Mouse (Mus musculus): ENCODE results near the gene Wdr26. TPM values are rescaled to one million over a fixed set of nuclear protein-coding genes. Genes with fewer than 3 reads are reported as not detected.

The Wdr26 gene
- polyA plus RNA-seq, 1 experiment from 2014 or later, result 32.0 TPM

DNA sequence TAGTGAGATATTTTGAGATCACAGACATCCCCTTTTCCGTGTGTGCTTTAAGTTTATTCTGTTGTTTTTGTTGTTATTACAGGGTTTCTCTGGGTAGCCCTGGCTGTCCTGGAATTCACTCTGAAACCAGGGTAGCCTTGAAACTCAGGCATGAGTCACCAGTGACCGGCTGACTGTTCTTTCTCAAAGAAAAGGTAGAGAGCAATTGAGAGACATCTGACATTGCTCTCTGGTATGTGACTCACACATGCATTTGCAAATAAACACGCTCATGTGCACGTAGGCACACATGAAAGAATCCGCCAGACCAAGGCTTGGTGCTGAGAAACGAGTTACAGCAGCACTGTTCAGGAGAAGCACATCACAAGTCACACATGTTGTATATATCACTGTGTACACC, 79.9 kb downstream of the Wdr26 start:
- ATAC-seq, result no peak
- Histone ChIP-seq H3K27ac (ENCODE audit: low read length) (no peak overlapping the region), H3K4me3 (replicated peaks; ENCODE audit: low read length) (no peak overlapping the region), H3K27me3 (replicated peaks; ENCODE audit: control insufficient read depth, insufficient read depth, low read length) (no peaks in the 10 kb centered on the region), H3K9me3 (ENCODE audit: control insufficient read depth, low read length) (no peaks in the 10 kb centered on the region), H3K4me2 (ENCODE audit: low read length) (no peak overlapping the region), H3K4me1 (replicated peaks; ENCODE audit: control insufficient read depth, insufficient read depth, low read length) (no peaks in the 10 kb centered on the region), H3K9ac (replicated peaks; ENCODE audit: low read depth, low read length) (no peak overlapping the region), H3K36me3 (ENCODE audit: control insufficient read depth, insufficient read depth) (peaks cover 49% of the 10 kb centered on the region)
- 92% methylated on average over 6 of the region's 6 CpGs for WGBS

DNA sequence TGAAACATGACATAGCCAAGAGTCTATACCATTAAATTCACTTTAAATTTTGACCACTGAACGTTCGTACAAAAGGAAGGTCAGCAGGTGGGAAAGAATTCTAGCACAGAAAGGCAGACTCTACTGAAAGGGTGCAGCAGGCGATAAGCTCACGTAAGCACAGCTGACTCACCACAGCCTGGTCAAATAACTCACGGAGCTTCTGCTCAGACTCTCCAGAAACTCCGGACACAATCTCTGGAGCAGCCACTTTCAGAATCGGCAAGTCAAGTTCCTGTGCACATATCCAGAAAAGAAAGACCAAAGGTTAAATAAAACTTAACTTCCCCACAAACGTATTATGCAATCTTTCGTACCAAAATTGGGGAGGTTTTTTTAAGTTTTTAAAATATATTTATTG, 85.0 kb downstream of the Wdr26 start:
- no peak overlapping the region for H3K27ac ChIP-seq (ENCODE audit: low read length)
- no peaks in the 10 kb centered on the region for H3K4me1 ChIP-seq (replicated peaks; ENCODE audit: control insufficient read depth, insufficient read depth, low read length)
- peaks cover 51% of the 10 kb centered on the region for H3K36me3 ChIP-seq (ENCODE audit: control insufficient read depth, insufficient read depth)
- H3K9ac ChIP-seq (replicated peaks; ENCODE audit: low read depth, low read length), result no peak overlapping the region
- 94% methylated on average over 9 of the region's 9 CpGs for WGBS
- H3K9me3 ChIP-seq (ENCODE audit: control insufficient read depth, low read length), result no peaks in the 10 kb centered on the region
- no peaks in the 10 kb centered on the region for H3K27me3 ChIP-seq (replicated peaks; ENCODE audit: control insufficient read depth, insufficient read depth, low read length)
- H3K4me2 ChIP-seq (ENCODE audit: low read length), result no peak overlapping the region
- ATAC-seq, result no peak
- no peak overlapping the region for H3K4me3 ChIP-seq (replicated peaks; ENCODE audit: low read length)

DNA sequence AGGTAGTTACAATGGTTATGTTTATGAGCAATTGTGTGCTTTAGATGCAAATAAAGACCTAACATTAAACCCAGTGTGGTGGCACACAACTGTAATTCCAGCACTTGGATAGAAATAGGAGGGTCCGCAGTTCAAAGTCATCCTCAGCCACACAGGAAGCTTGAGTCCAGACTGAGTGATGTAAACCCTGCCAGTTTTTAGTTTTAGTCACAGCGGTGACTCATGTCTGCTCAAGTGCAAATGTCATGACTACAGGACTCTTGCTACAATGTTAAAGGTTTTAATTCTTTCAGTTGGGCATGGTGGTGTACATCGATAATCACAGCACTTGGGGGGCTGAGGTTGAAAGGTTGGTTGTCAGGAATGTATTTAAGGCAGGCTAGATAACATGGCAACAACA, 85.9 kb downstream of the Wdr26 start:
- ATAC-seq, result no peak
- Histone ChIP-seq H3K9ac (replicated peaks; ENCODE audit: low read depth, low read length) (no peak overlapping the region), H3K4me1 (replicated peaks; ENCODE audit: control insufficient read depth, insufficient read depth, low read length) (no peaks in the 10 kb centered on the region), H3K27ac (ENCODE audit: low read length) (no peak overlapping the region), H3K4me3 (replicated peaks; ENCODE audit: low read length) (no peak overlapping the region), H3K4me2 (ENCODE audit: low read length) (no peak overlapping the region), H3K9me3 (ENCODE audit: control insufficient read depth, low read length) (no peaks in the 10 kb centered on the region), H3K36me3 (ENCODE audit: control insufficient read depth, insufficient read depth) (peaks cover 50% of the 10 kb centered on the region), H3K27me3 (replicated peaks; ENCODE audit: control insufficient read depth, insufficient read depth, low read length) (no peaks in the 10 kb centered on the region)
- 97% methylated on average over 3 of the region's 3 CpGs for WGBS

DNA sequence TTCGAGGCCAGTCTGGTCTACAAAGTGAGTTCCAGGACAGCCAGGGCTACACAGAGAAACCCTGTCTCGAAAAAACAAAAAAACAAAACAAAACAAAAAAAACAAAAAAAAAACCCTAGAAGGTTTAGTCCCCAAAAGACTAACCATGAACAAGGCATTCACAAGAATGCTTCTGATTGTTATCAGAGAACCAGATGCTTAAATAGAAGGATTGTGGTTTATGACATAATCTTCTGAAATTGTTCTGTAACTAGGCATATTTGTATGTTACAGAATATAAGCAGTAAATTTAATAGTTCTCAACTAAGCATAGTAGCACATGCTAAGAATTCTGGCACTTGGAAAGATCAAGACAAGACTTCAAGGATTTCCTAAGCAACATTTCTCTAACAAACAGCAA, 87.7 kb downstream of the Wdr26 start:
- Histone ChIP-seq H3K4me1 (replicated peaks; ENCODE audit: control insufficient read depth, insufficient read depth, low read length) (no peaks in the 10 kb centered on the region), H3K9me3 (ENCODE audit: control insufficient read depth, low read length) (no peaks in the 10 kb centered on the region), H3K4me3 (replicated peaks; ENCODE audit: low read length) (no peak overlapping the region), H3K4me2 (ENCODE audit: low read length) (no peak overlapping the region), H3K27ac (ENCODE audit: low read length) (no peak overlapping the region), H3K9ac (replicated peaks; ENCODE audit: low read depth, low read length) (no peak overlapping the region), H3K27me3 (replicated peaks; ENCODE audit: control insufficient read depth, insufficient read depth, low read length) (no peaks in the 10 kb centered on the region), H3K36me3 (ENCODE audit: control insufficient read depth, insufficient read depth) (peaks cover 43% of the 10 kb centered on the region)
- 100% methylated on average over 2 of the region's 2 CpGs for WGBS
- ATAC-seq, result no peak

Other genes starting within 250 kb of the Wdr26 start
- 5.5 and 6.6 TPM in 2 replicates for gene Ephx1, start 191.1 kb downstream of the Wdr26 start, polyA plus RNA-seq (2015; fragmentation: Nextera tagmentation; extraction: Ambion mirVana)
- gene 9130409I23Rik, start 160.8 kb downstream of the Wdr26 start, polyA plus RNA-seq (2015; fragmentation: Nextera tagmentation; extraction: Ambion mirVana), result not detected in 2 replicates
- 43.1 and 51.4 TPM in 2 replicates for gene Nvl, start 67.8 kb downstream of the Wdr26 start, polyA plus RNA-seq (2015; fragmentation: Nextera tagmentation; extraction: Ambion mirVana)
- 70.0 and 78.4 TPM in 2 replicates for gene Cnih4, start 67.3 kb downstream of the Wdr26 start, polyA plus RNA-seq (2015; fragmentation: Nextera tagmentation; extraction: Ambion mirVana)
- 43.4 and 46.8 TPM in 2 replicates for gene Cnih3, start 140.6 kb upstream of the Wdr26 start, polyA plus RNA-seq (2015; fragmentation: Nextera tagmentation; extraction: Ambion mirVana)

Measured in forebrain, embryonic 16.5 days (tissue).